8 mouse cellular contexts compared by ENCODE assay signal in genomic region chr11:104685548-104685947, GRCm38 (mm10). TPM values are rescaled to one million over a fixed set of nuclear protein-coding genes. Genes with fewer than 3 reads are reported as not detected.
A peak's percentile ranks its signal among the peaks of the same experiment; 100 is the strongest.
DNase-seq lines count a peak whose midpoint lies in the region; ATAC-seq and TF ChIP-seq lines count a peak whose summit lies in the region.

Gene Gm11639, plus strand, starts transcription at chr11:104685707.

- DNase-seq in adrenal gland, postnatal 14 days, result peak; percentile 43
- DNase-seq in adrenal gland, adult (ENCODE audit: inconsistent age in 2 of 2, low spot score in 1 of 2), result no peak
- peak; percentile 59 for DNase-seq in c-Kit-positive CD71-positive TER-119-positive erythroid progenitor cells, embryonic 14.5 days (ENCODE audit: low spot score)
- DNase-seq in hindbrain, embryonic 11.5 days (ENCODE audit: low spot score), result peak; percentile 19
- peak; percentile 60 to 69 for DNase-seq in lung, adult 18-20 months
- DNase-seq in stomach, postnatal 0 days (ENCODE audit: low spot score), result peak; percentile 42
- DNase-seq in left cerebral cortex, postnatal 14 days (ENCODE audit: low spot score in 2 of 2), result no peak

- H3K4me1 ChIP-seq in hindbrain, embryonic 11.5 days (replicated peaks; ENCODE audit: control insufficient read depth, insufficient read depth, low read length), result no peaks in the 10 kb centered on the region
- H3K4me1 ChIP-seq in stomach, postnatal 0 days (replicated peaks; ENCODE audit: control insufficient read depth, insufficient read depth), result no peaks in the 10 kb centered on the region

- H3K27me3 ChIP-seq in hindbrain, embryonic 11.5 days (ENCODE audit: control insufficient read depth, insufficient read depth, low read length), result no peaks in the 10 kb centered on the region
- H3K27me3 ChIP-seq in stomach, postnatal 0 days (ENCODE audit: control insufficient read depth, insufficient read depth, low read length), result no peaks in the 10 kb centered on the region

- no peak within 1 kb of the TSS for H3K9ac ChIP-seq in hindbrain, embryonic 11.5 days (ENCODE audit: low read depth, low read length)
- H3K9ac ChIP-seq in stomach, postnatal 0 days (ENCODE audit: low read length), result no peak within 1 kb of the TSS

- no peak for TF ChIP-seq CTCF in stomach, postnatal 0 days (IDR thresholded peaks at IDR 0.05; ENCODE audit: low read depth)

- TF ChIP-seq EP300 in stomach, postnatal 0 days (optimal IDR thresholded peaks at IDR 0.05), result no peak

- intact Hi-C loops in left cerebral cortex, postnatal 14 days (cut with DNase I), result no loop called here

- WGBS in hindbrain, embryonic 11.5 days, result 28% methylated on average over 23 of the region's 23 CpGs
- 23% methylated on average over 23 of the region's 23 CpGs for WGBS in stomach, postnatal 0 days

- ATAC-seq in hindbrain, embryonic 11.5 days (ENCODE audit: low FRiP score), result no peak
- ATAC-seq in stomach, postnatal 0 days (ENCODE audit: low FRiP score, low TSS enrichment), result peak; percentile 61; the same call in 1 of the 2 replicates
- no peak for ATAC-seq in megakaryocyte-erythroid progenitor cell, adult 5-6 weeks (replicated peaks; ENCODE audit: low FRiP score, low TSS enrichment, poor library complexity, severe bottlenecking)

- H3K9me3 ChIP-seq in hindbrain, embryonic 11.5 days (ENCODE audit: control insufficient read depth, low read length), result no peaks in the 10 kb centered on the region
- H3K9me3 ChIP-seq in stomach, postnatal 0 days (ENCODE audit: control insufficient read depth, low read length), result no peaks in the 10 kb centered on the region

- H3K4me2 ChIP-seq in hindbrain, embryonic 11.5 days (replicated peaks; ENCODE audit: low read depth, low read length), result no peak within 1 kb of the TSS
- peak within 1 kb of the TSS; percentile 23; the same call in 1 of the 2 replicates for H3K4me2 ChIP-seq in stomach, postnatal 0 days (replicated peaks; ENCODE audit: low read depth)

- H3K36me3 ChIP-seq in hindbrain, embryonic 11.5 days (ENCODE audit: control insufficient read depth, insufficient read depth, low read length), result no peaks in the 10 kb centered on the region
- no peaks in the 10 kb centered on the region for H3K36me3 ChIP-seq in stomach, postnatal 0 days (ENCODE audit: control insufficient read depth, insufficient read depth, low read length)

- H3K4me3 ChIP-seq in hindbrain, embryonic 11.5 days (ENCODE audit: low read depth, low read length), result no peak within 1 kb of the TSS
- H3K4me3 ChIP-seq in stomach, postnatal 0 days (ENCODE audit: low read depth, low read length), result no peak within 1 kb of the TSS

- H3K27ac ChIP-seq in hindbrain, embryonic 11.5 days (ENCODE audit: low read depth, low read length), result no peak within 1 kb of the TSS
- H3K27ac ChIP-seq in stomach, postnatal 0 days (replicated peaks), result no peak within 1 kb of the TSS

RNA-seq across cellular contexts. Expression of gene Gm11639, which starts in this region (rescaled TPM):
- total RNA-seq in adrenal gland, postnatal 14 days (2021), result 0.08 and 0.11 TPM in 2 replicates
- polyA plus RNA-seq in hindbrain, embryonic 11.5 days (2014; fragmentation: Nextera tagmentation; extraction: Ambion mirVana), result not detected in 2 replicates
- polyA plus RNA-seq in stomach, postnatal 0 days (2015; fragmentation: Nextera tagmentation; extraction: Ambion mirVana), result 0.01 TPM in 2 replicates
- 1 to 10 TPM in 1 of 2 experiments, under 1 TPM in 1; 0.97 to 1.2 TPM for total RNA-seq in left cerebral cortex, postnatal 14 days (2021)
- not detected in 2 replicates for total RNA-seq in megakaryocyte-erythroid progenitor cell, adult 5-6 weeks (2014; fragmentation: Nextera tagmentation)
- not detected in 2 replicates for total RNA-seq in megakaryocyte-erythroid progenitor cell, adult 5-6 weeks (2017)

Comparison
In these comparisons a context has a peak if more than half of its experiments do, and no peak if none do; other contexts are left out.
1. Peak in DNase-seq in adrenal gland, postnatal 14 days; RNA of the gene not detected or under 1 TPM.
2. Peak in DNase-seq in hindbrain, embryonic 11.5 days; RNA of the gene not detected or under 1 TPM.
3. Peak in DNase-seq, ATAC-seq and H3K4me2 ChIP-seq in stomach, postnatal 0 days; RNA of the gene not detected or under 1 TPM.
4. DNase-seq: peak in c-Kit-positive CD71-positive TER-119-positive erythroid progenitor cells, embryonic 14.5 days (single experiment) and lung, adult 18-20 months (2 of 2); none in adrenal gland, adult (0 of 2) and left cerebral cortex, postnatal 14 days (0 of 2).